23 mouse cellular contexts compared by ENCODE assay signal in genomic region chr1:72942351-72942750, GRCm38 (mm10).
DNase-seq lines count a peak whose midpoint lies in the region; ATAC-seq and TF ChIP-seq lines count a peak whose summit lies in the region.
"Had no signal": no experiment of that assay in that cellular context is flagged by ENCODE, and none has a peak within 500 bp of the region (broad histone marks: within the 10 kb centered on the region; RNA-seq: fewer than 3 reads in every experiment).

No protein-coding gene starts in this region.

- no peak overlapping the region for H3K4me2 ChIP-seq in heart, embryonic 14.5 days (ENCODE audit: low read length)
- H3K4me2 ChIP-seq in midbrain, embryonic 15.5 days, result no peak overlapping the region
- H3K4me2 ChIP-seq: liver, embryonic 12.5 days; neural tube, embryonic 15.5 days had no signal

- no peak for ATAC-seq in heart, embryonic 14.5 days (ENCODE audit: insufficient number of reproducible peaks, insufficient read depth, low FRiP score, low read depth)
- no peak for ATAC-seq in midbrain, embryonic 15.5 days (replicated peaks)
- ATAC-seq: CD4-positive, CD25-positive, alpha-beta regulatory T cell, adult 4 months; liver, embryonic 12.5 days had no signal

- H3ac ChIP-seq in C2C12 (ENCODE audit: control insufficient read depth, insufficient read length, low read depth), result no peak overlapping the region

- H3K27ac ChIP-seq in heart, adult 2 months, result peak overlapping the region; percentile 51
- peak overlapping the region; percentile 18 to 59; a peak in 3 of 4 replicates for H3K27ac ChIP-seq in heart, embryonic 14.5 days (replicated peaks in 1 of 2; ENCODE audit: control insufficient read depth in 1 of 2, insufficient read depth in 1 of 2, low read depth in 2 of 2, low read length in 2 of 2)
- no peak overlapping the region for H3K27ac ChIP-seq in midbrain, embryonic 15.5 days
- H3K27ac ChIP-seq: embryonic facial prominence, embryonic 10.5 days; liver, embryonic 12.5 days; neural tube, embryonic 15.5 days had no signal

- no peak overlapping the region for H3K4me3 ChIP-seq in heart, adult 2 months
- no peak overlapping the region for H3K4me3 ChIP-seq in C2C12 (ENCODE audit: insufficient read depth, poor library complexity, severe bottlenecking)
- no peak overlapping the region for H3K4me3 ChIP-seq in heart, embryonic 14.5 days (ENCODE audit: control insufficient read depth in 1 of 2, insufficient read depth in 1 of 2, low read depth in 1 of 2, low read length in 2 of 2)
- no peak overlapping the region for H3K4me3 ChIP-seq in midbrain, embryonic 15.5 days
- H3K4me3 ChIP-seq: embryonic facial prominence, embryonic 10.5 days; liver, embryonic 12.5 days; megakaryocyte, embryonic 14.5 days; neural tube, embryonic 15.5 days had no signal

- H3K79me2 ChIP-seq in heart, adult 2 months (replicated peaks; ENCODE audit: control insufficient read depth, insufficient read depth, low read length), result no peaks in the 10 kb centered on the region
- H3K79me2 ChIP-seq in C2C12 (ENCODE audit: control insufficient read depth, insufficient read depth), result no peaks in the 10 kb centered on the region

- TF ChIP-seq EP300 in heart, adult 2 months (IDR thresholded peaks at IDR 0.05; ENCODE audit: insufficient read depth, low read depth, low read length), result peak; percentile 54; the same call in 1 of the 2 replicates

- DNase-seq in heart, adult 2 months, result peak in 1 of 2 experiments; percentile 39
- DNase-seq in heart, postnatal 25 days (ENCODE audit: low spot score), result no peak
- DNase-seq in 3T3-L1 (ENCODE audit: low read depth, low spot score), result peak; percentile 24
- no peak for DNase-seq in T-cell, adult 2 months (ENCODE audit: low spot score)
- no peak for DNase-seq in retina, embryonic 14.5 days (ENCODE audit: low spot score)
- DNase-seq: adrenal gland, postnatal 25 days; cerebellum, adult 9-10 months; kidney, adult 2 months; kidney, postnatal 10 days; left cerebral cortex, postnatal 4 days; lung, adult 2 months; midbrain, embryonic 14.5 days; right cerebral cortex, postnatal 14 days; thymus, adult 2 months had no signal

- intact Hi-C loops in heart, adult 2 months (cut with DNase I), result no loop called here
- intact Hi-C loops in heart, postnatal 25 days (cut with DNase I), result no loop called here

- TF ChIP-seq POLR2A in heart, adult 2 months (IDR thresholded peaks at IDR 0.05; ENCODE audit: insufficient read depth, low read depth, low read length), result no peak

- no peaks in the 10 kb centered on the region for H3K9me3 ChIP-seq in heart, embryonic 14.5 days (ENCODE audit: control insufficient read depth, low read length)
- no peaks in the 10 kb centered on the region for H3K9me3 ChIP-seq in midbrain, embryonic 15.5 days
- H3K9me3 ChIP-seq: embryonic facial prominence, embryonic 10.5 days; G1E; liver, embryonic 12.5 days; megakaryocyte, embryonic 14.5 days; neural tube, embryonic 15.5 days had no signal

- peaks cover 8% of the 10 kb centered on the region for H3K4me1 ChIP-seq in heart, adult 2 months (ENCODE audit: control insufficient read depth, insufficient read depth, low read length)
- peaks cover 26 to 51% of the 10 kb centered on the region in 2 experiments for H3K4me1 ChIP-seq in heart, embryonic 14.5 days (ENCODE audit: control insufficient read depth in 2 of 2, insufficient read depth in 2 of 2, low read length in 2 of 2)
- H3K4me1 ChIP-seq in midbrain, embryonic 15.5 days, result peaks cover 15% of the 10 kb centered on the region
- H3K4me1 ChIP-seq: megakaryocyte, embryonic 14.5 days had no signal

- H3K79me3 ChIP-seq in C2C12 (ENCODE audit: low read depth), result no peaks in the 10 kb centered on the region

- H3K9ac ChIP-seq in heart, adult 2 months (ENCODE audit: low read depth, low read length), result no peak overlapping the region
- H3K9ac ChIP-seq in heart, embryonic 14.5 days (ENCODE audit: low read length), result no peak overlapping the region
- H3K9ac ChIP-seq in midbrain, embryonic 15.5 days, result no peak overlapping the region
- H3K9ac ChIP-seq: liver, embryonic 12.5 days; neural tube, embryonic 15.5 days had no signal

- TF ChIP-seq CTCF in heart, adult 2 months (IDR thresholded peaks at IDR 0.05), result no peak
- TF ChIP-seq CTCF in C2C12 (IDR thresholded peaks at IDR 0.05; ENCODE audit: control insufficient read depth, insufficient read depth, insufficient read length), result no peak

- no peaks in the 10 kb centered on the region for H3K27me3 ChIP-seq in heart, adult 2 months (ENCODE audit: control insufficient read depth, insufficient read depth, low read length)
- no peaks in the 10 kb centered on the region for H3K27me3 ChIP-seq in C2C12 (ENCODE audit: control insufficient read depth, insufficient read depth, insufficient read length)
- H3K27me3 ChIP-seq in heart, embryonic 14.5 days (ENCODE audit: control insufficient read depth, insufficient read depth, low read length), result no peaks in the 10 kb centered on the region
- H3K27me3 ChIP-seq in midbrain, embryonic 15.5 days (replicated peaks), result no peaks in the 10 kb centered on the region; the same call in none of the 2 replicates
- H3K27me3 ChIP-seq: megakaryocyte, embryonic 14.5 days; neural tube, embryonic 15.5 days had no signal

- WGBS in heart, adult 2 months, result 28% methylated on average over 9 of the region's 9 CpGs
- 33% methylated on average over 9 of the region's 9 CpGs for WGBS in heart, embryonic 14.5 days
- 80% methylated on average over 9 of the region's 9 CpGs for WGBS in midbrain, embryonic 15.5 days

- H3K36me3 ChIP-seq in heart, adult 2 months (ENCODE audit: control insufficient read depth, insufficient read depth, low read length), result peaks cover 5% of the 10 kb centered on the region; the same call in 1 of the 2 replicates
- H3K36me3 ChIP-seq in C2C12 (ENCODE audit: control insufficient read depth, insufficient read depth), result no peaks in the 10 kb centered on the region
- no peaks in the 10 kb centered on the region for H3K36me3 ChIP-seq in heart, embryonic 14.5 days (ENCODE audit: control insufficient read depth, insufficient read depth, low read length)
- H3K36me3 ChIP-seq in midbrain, embryonic 15.5 days (replicated peaks), result no peaks in the 10 kb centered on the region
- H3K36me3 ChIP-seq: embryonic facial prominence, embryonic 10.5 days; G1E; liver, embryonic 12.5 days; neural tube, embryonic 15.5 days had no signal

TF ChIP-seq in C2C12, 6 proteins besides CTCF, POLR2A, EP300 and RAD21:
- TF ChIP-seq MAX (IDR thresholded peaks at IDR 0.05), result no peak
- TF ChIP-seq USF1 (IDR thresholded peaks at IDR 0.05; ENCODE audit: low read depth), result peak; percentile 83
- no peak for TF ChIP-seq FOSL1 (IDR thresholded peaks at IDR 0.05; ENCODE audit: insufficient read depth, low read length, poor library complexity, severe bottlenecking)
TF ChIP-seq in C2C12: peak in this region for 1.
